Mouse (Mus musculus) forebrain, embryonic 15.5 days (tissue): Measurements from ENCODE around the gene Cldn6. TPM values are rescaled to one million over a fixed set of nuclear protein-coding genes. Genes with fewer than 3 reads are reported as not detected.

Source experiments
- ATAC-seq: fragments of 200-750 bp; cut with Nextera tagmentation; replicated peaks from 2 replicates; pipeline ENCODE4 v1.8.0; 2017; ENCODE audit warnings: mild to moderate bottlenecking, moderate TSS enrichment, moderate library complexity
- H3K27ac ChIP-seq: fragments of 300-500 bp; sonication (generic); replicated peaks from 2 replicates; pipeline ENCODE4 v1.5.1; 2015; ENCODE audit warnings: mild to moderate bottlenecking, inconsistent platforms
- H3K27me3 ChIP-seq: fragments of 300-500 bp; sonication (generic); 2 replicates; pipeline ENCODE4 v1.6.1; 2015; ENCODE audit warnings: inconsistent platforms
- H3K36me3 ChIP-seq: fragments of 300-500 bp; sonication (generic); 2 replicates; pipeline ENCODE4 v1.6.1; 2015; ENCODE audit warnings: mild to moderate bottlenecking, inconsistent platforms
- H3K4me1 ChIP-seq: fragments of 300-500 bp; sonication (generic); 2 replicates; pipeline ENCODE4 v1.6.1; 2015; ENCODE audit warnings: inconsistent platforms
- H3K4me2 ChIP-seq: fragments of 300-500 bp; sonication (generic); replicated peaks from 2 replicates; pipeline ENCODE4 v1.6.1; 2015; ENCODE audit warnings: mild to moderate bottlenecking, inconsistent platforms
- H3K4me3 ChIP-seq: fragments of 300-500 bp; sonication (generic); 2 replicates; pipeline ENCODE4 v1.5.1; 2015; ENCODE audit warnings: mild to moderate bottlenecking, inconsistent platforms
- H3K9ac ChIP-seq: fragments of 300-500 bp; sonication (generic); replicated peaks from 2 replicates; pipeline ENCODE4 v1.6.1; 2015; ENCODE audit warnings: mild to moderate bottlenecking, inconsistent platforms
- H3K9me3 ChIP-seq: fragments of 300-500 bp; sonication (generic); 2 replicates; pipeline ENCODE4 v1.6.1; 2016; ENCODE audit warnings: inconsistent platforms
- WGBS: fragments of 180-500 bp; shearing (Covaris S2); methylation state at CpG from one replicate; pipeline ENCODE4 v1.1.7; 2015; ENCODE audit warnings: mixed read lengths; 5-methylcytosine and 5-hydroxymethylcytosine counted together
- polyA plus RNA-seq: library from polyadenylated mRNA; unstranded; fragments of >200 nt; fragmentation: Nextera tagmentation; extraction: Ambion mirVana; gene quantifications from 2 replicates; pipeline ENCODE4 v1.2.1, GENCODE M21; 2015

Cldn6 gene
- polyA plus RNA-seq, 1 experiment from 2014 or later: 0.50 TPM

- Histone ChIP-seq H3K4me1 (0 out of 2 replicates have a peak, but pooled peaks cover 5% of the 10 kb centered on the region), H3K4me3 (no peak overlapping the region), H3K4me2 (no peak overlapping the region), H3K27ac (no peak overlapping the region), H3K9ac (no peak overlapping the region), H3K9me3 (no peaks in the 10 kb centered on the region), H3K27me3 (peaks cover 41% of the 10 kb centered on the region), H3K36me3 (no peaks in the 10 kb centered on the region)
- ATAC-seq: no peak
- WGBS: 2% methylated on average over 14 of the region's 14 CpGs
Observed at GRCm38 (mm10) chr17:23660876-23661200, 18.2 kb upstream of the Cldn6 start.

- H3K9me3 ChIP-seq: no peaks in the 10 kb centered on the region
- H3K4me3 ChIP-seq: no peak overlapping the region
- H3K27ac ChIP-seq: no peak overlapping the region
- peaks cover 41% of the 10 kb centered on the region for H3K27me3 ChIP-seq
- H3K9ac ChIP-seq: no peak overlapping the region
- no peak for ATAC-seq
- 3% methylated on average over 9 of the region's 9 CpGs for WGBS
- 0 out of 2 replicates have a peak, but pooled peaks cover 5% of the 10 kb centered on the region for H3K4me1 ChIP-seq
- H3K36me3 ChIP-seq: 0 out of 2 replicates have a peak, but pooled peaks cover 1% of the 10 kb centered on the region
- no peak overlapping the region for H3K4me2 ChIP-seq
Observed at GRCm38 (mm10) chr17:23661526-23661925, 17.5 kb upstream of the Cldn6 start.

- Histone ChIP-seq H3K4me1 (0 out of 2 replicates have a peak, but pooled peaks cover 5% of the 10 kb centered on the region), H3K4me3 (no peak overlapping the region), H3K9ac (no peak overlapping the region), H3K27me3 (peaks cover 36% of the 10 kb centered on the region), H3K9me3 (no peaks in the 10 kb centered on the region), H3K36me3 (peaks cover 8% of the 10 kb centered on the region; the same call in 1 of the 2 replicates), H3K4me2 (no peak overlapping the region), H3K27ac (no peak overlapping the region)
- peak; percentile 31; the same call in 1 of the 2 replicates for ATAC-seq
- WGBS: 7% methylated on average over 5 of the region's 5 CpGs
Observed at GRCm38 (mm10) chr17:23664556-23665021, 14.5 kb upstream of the Cldn6 start.

DNA sequence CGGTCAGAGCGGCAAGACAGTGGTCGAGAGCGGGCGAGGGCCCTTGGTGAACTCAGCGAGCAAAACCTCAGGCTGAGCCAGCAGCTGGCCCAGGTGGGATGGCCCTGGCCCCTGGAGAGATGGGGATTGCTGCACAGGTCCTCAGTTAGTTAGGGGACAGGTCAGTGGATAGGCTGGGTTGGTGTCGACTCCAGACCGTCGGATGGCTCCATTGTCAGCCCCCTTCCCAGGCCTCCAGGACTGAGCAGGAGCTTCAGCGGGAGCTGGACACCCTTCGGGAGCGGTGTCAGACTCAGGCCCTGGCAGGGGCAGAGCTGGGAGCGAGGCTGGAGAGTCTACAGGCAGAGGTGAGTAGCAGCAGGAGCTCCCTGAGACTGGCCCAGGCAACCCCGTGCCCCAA, 13.5 kb upstream of the Cldn6 start:
- ATAC-seq: no peak
- no peak overlapping the region for H3K4me3 ChIP-seq
- 80% methylated on average over 14 of the region's 14 CpGs for WGBS
- peaks cover 27% of the 10 kb centered on the region for H3K27me3 ChIP-seq
- no peak overlapping the region for H3K9ac ChIP-seq
- peaks cover 8% of the 10 kb centered on the region; the same call in 1 of the 2 replicates for H3K36me3 ChIP-seq
- H3K4me2 ChIP-seq: no peak overlapping the region
- 0 out of 2 replicates have a peak, but pooled peaks cover 2% of the 10 kb centered on the region for H3K4me1 ChIP-seq
- H3K9me3 ChIP-seq: no peaks in the 10 kb centered on the region
- no peak overlapping the region for H3K27ac ChIP-seq

DNA sequence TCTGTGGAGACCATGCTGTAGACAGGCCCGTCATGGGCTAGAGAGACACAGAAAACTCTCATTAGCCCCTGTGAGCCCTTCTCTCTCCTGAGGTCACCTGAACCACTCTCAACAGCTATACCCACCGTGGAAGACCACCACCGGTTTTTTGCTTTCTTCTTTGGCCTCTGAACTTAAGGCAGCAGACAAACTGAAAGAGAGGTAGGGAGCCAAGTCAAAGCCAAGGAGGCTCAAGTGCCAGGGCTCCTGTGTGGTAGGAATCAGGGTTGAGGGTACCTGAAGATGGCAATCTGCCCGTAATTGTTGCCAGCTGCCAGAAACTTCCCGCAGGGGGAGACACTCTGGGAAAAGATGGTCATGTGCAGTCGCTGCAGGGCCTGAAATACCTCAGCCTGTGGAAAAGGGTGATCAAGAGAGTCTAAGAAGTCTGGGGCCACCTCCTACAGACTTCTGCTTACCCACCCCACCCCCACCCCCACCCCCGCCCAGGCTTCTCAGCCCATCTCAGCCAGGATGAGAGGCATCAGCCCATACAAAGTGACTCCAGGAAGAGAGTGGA, 8.5 kb upstream of the Cldn6 start:
- Histone ChIP-seq H3K27ac (no peak overlapping the region), H3K4me2 (no peak overlapping the region), H3K9me3 (no peaks in the 10 kb centered on the region), H3K4me1 (peaks cover 24% of the 10 kb centered on the region), H3K4me3 (no peak overlapping the region), H3K27me3 (0 out of 2 replicates have a peak, but pooled peaks cover 3% of the 10 kb centered on the region), H3K36me3 (peaks cover 8% of the 10 kb centered on the region; the same call in 1 of the 2 replicates), H3K9ac (no peak overlapping the region)
- 86% methylated on average over 7 of the region's 7 CpGs for WGBS
- no peak for ATAC-seq

DNA sequence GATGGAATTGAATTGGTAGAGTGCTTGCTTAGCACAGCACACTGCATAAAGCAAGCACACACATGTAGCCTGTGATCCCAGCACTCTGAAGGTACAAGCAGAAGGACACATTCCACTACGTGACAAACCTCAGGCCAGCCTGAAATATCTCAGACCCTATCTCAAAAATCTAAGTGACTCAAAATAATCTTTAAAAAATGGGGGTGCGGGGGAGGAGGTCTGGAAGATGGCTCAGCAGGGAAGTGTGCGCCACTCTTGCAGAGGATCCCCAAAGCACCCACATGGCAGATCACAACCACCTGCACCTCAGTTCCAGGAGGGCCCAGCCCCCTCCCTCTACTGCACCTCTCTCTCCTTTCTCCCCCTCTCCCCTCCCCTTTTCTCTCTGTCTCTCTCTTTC, 7.5 kb upstream of the Cldn6 start:
- Histone ChIP-seq H3K27me3 (peaks cover 11% of the 10 kb centered on the region; the same call in 1 of the 2 replicates), H3K27ac (no peak overlapping the region), H3K36me3 (peaks cover 7% of the 10 kb centered on the region; the same call in 1 of the 2 replicates), H3K9me3 (no peaks in the 10 kb centered on the region), H3K4me2 (no peak overlapping the region), H3K4me3 (no peak overlapping the region), H3K9ac (no peak overlapping the region), H3K4me1 (peaks cover 34% of the 10 kb centered on the region)
- ATAC-seq: no peak
- 97% methylated on average over 3 of the region's 3 CpGs for WGBS

- Histone ChIP-seq H3K4me2 (peak overlapping the region; percentile 59), H3K9ac (0 out of 2 replicates have a peak overlapping the region, but pooled peaks have one; percentile 61), H3K27me3 (peaks cover 11% of the 10 kb centered on the region; the same call in 1 of the 2 replicates), H3K9me3 (no peaks in the 10 kb centered on the region), H3K36me3 (peaks cover 5% of the 10 kb centered on the region; the same call in 1 of the 2 replicates), H3K4me1 (peaks cover 42% of the 10 kb centered on the region), H3K4me3 (peak overlapping the region; percentile 69), H3K27ac (no peak overlapping the region)
- ATAC-seq: no peak; the same call in 1 of the 2 replicates
- WGBS: 66% methylated on average over 3 of the region's 3 CpGs
Observed at GRCm38 (mm10) chr17:23672761-23673160, 6.3 kb upstream of the Cldn6 start.

- H3K27ac ChIP-seq: peak within 1 kb of the TSS; percentile 84
- peaks cover 5% of the 10 kb centered on the region; the same call in 1 of the 2 replicates for H3K36me3 ChIP-seq
- peak within 1 kb of the TSS; percentile 69 for H3K4me3 ChIP-seq
- H3K27me3 ChIP-seq: peaks cover 14% of the 10 kb centered on the region
- peak; percentile 96 for ATAC-seq
- under 1% methylated on average over 45 of the region's 45 CpGs for WGBS
- H3K4me1 ChIP-seq: peaks cover 42% of the 10 kb centered on the region
- peak within 1 kb of the TSS; percentile 61 for H3K9ac ChIP-seq
- peak within 1 kb of the TSS; percentile 59 for H3K4me2 ChIP-seq
- H3K9me3 ChIP-seq: no peaks in the 10 kb centered on the region
Observed at GRCm38 (mm10) chr17:23673424-23674073, 5.5 kb upstream of the Cldn6 start, which contains the start of the genes Hcfc1r1 and Thoc6. TSS of gene Hcfc1r1 (plus strand) at chr17:23673596. TSS of gene Thoc6 (minus strand) at chr17:23673882.

GRCm38 (mm10) chr17:23674271-23674952, 4.6 kb upstream of the Cldn6 start:
- Histone ChIP-seq H3K36me3 (no peaks in the 10 kb centered on the region; the same call in 1 of the 2 replicates), H3K9me3 (no peaks in the 10 kb centered on the region), H3K4me1 (peaks cover 46% of the 10 kb centered on the region), H3K27ac (no peak overlapping the region), H3K4me3 (peak overlapping the region; percentile 69), H3K4me2 (peak overlapping the region; percentile 59), H3K9ac (peak overlapping the region; percentile 61), H3K27me3 (peaks cover 22% of the 10 kb centered on the region)
- 40% methylated on average over 9 of the region's 9 CpGs for WGBS
- no peak for ATAC-seq

- no peak for ATAC-seq
- Histone ChIP-seq H3K36me3 (no peaks in the 10 kb centered on the region; the same call in 1 of the 2 replicates), H3K9ac (no peak overlapping the region), H3K4me3 (peak overlapping the region; percentile 69; the same call in 1 of the 2 replicates), H3K27me3 (peaks cover 29% of the 10 kb centered on the region), H3K4me1 (peaks cover 49% of the 10 kb centered on the region), H3K27ac (no peak overlapping the region), H3K9me3 (no peaks in the 10 kb centered on the region), H3K4me2 (peak overlapping the region; percentile 59; the same call in 1 of the 2 replicates)
- 48% methylated on average over 5 of the region's 5 CpGs for WGBS
Observed at GRCm38 (mm10) chr17:23675127-23675526, 3.9 kb upstream of the Cldn6 start.

- H3K27me3 ChIP-seq: peaks cover 34% of the 10 kb centered on the region
- WGBS: 15% methylated on average over 14 of the region's 15 CpGs
- no peaks in the 10 kb centered on the region for H3K9me3 ChIP-seq
- no peak overlapping the region for H3K9ac ChIP-seq
- H3K4me2 ChIP-seq: peak overlapping the region; percentile 78
- H3K36me3 ChIP-seq: no peaks in the 10 kb centered on the region
- no peak overlapping the region for H3K27ac ChIP-seq
- H3K4me1 ChIP-seq: peaks cover 49% of the 10 kb centered on the region
- no peak for ATAC-seq
- peak overlapping the region; percentile 47 for H3K4me3 ChIP-seq
Observed at GRCm38 (mm10) chr17:23675564-23676281, 3.3 kb upstream of the Cldn6 start.
